Mouse (Mus musculus): Measurements from ENCODE around the gene Spata31d1a. TPM values are rescaled to one million over a fixed set of nuclear protein-coding genes. Genes with fewer than 3 reads are reported as not detected.

The Spata31d1a gene
- polyA plus RNA-seq, 1 experiment from 2014 or later = 0.13 TPM

Other genes with a start within 250 kb of the Spata31d1a start
- gene Agtpbp1, start 125.1 kb downstream of the Spata31d1a start, polyA plus RNA-seq (2015; fragmentation: Nextera tagmentation; extraction: Ambion mirVana) = 67.4 and 72.5 TPM in 2 replicates
- gene Naa35, start 125.1 kb downstream of the Spata31d1a start, polyA plus RNA-seq (2015; fragmentation: Nextera tagmentation; extraction: Ambion mirVana) = 123 and 131 TPM in 2 replicates
- gene Golm1, start 34.5 kb downstream of the Spata31d1a start, polyA plus RNA-seq (2015; fragmentation: Nextera tagmentation; extraction: Ambion mirVana) = 19.1 and 23.8 TPM in 2 replicates
- not detected in 2 replicates for gene 4921517D22Rik, start 16.2 kb downstream of the Spata31d1a start, polyA plus RNA-seq (2015; fragmentation: Nextera tagmentation; extraction: Ambion mirVana)
- not detected in 2 replicates for gene Spata31d1b, start 2.0 kb upstream of the Spata31d1a start, polyA plus RNA-seq (2015; fragmentation: Nextera tagmentation; extraction: Ambion mirVana)
- not detected in 2 replicates for gene Spata31d1d, start 21.4 kb upstream of the Spata31d1a start, polyA plus RNA-seq (2015; fragmentation: Nextera tagmentation; extraction: Ambion mirVana)
- 0.14 and 0.22 TPM in 2 replicates for gene 1700014D04Rik, start 36.4 kb upstream of the Spata31d1a start, polyA plus RNA-seq (2015; fragmentation: Nextera tagmentation; extraction: Ambion mirVana)
- 158 and 171 TPM in 2 replicates for gene Isca1, start 59.5 kb upstream of the Spata31d1a start, polyA plus RNA-seq (2015; fragmentation: Nextera tagmentation; extraction: Ambion mirVana)
- not detected in 2 replicates for gene Gm49354, start 71.9 kb upstream of the Spata31d1a start, polyA plus RNA-seq (2015; fragmentation: Nextera tagmentation; extraction: Ambion mirVana)
- 41.7 and 46.3 TPM in 2 replicates for gene Tut7, start 112.8 kb upstream of the Spata31d1a start, polyA plus RNA-seq (2015; fragmentation: Nextera tagmentation; extraction: Ambion mirVana)

All from neural tube, embryonic 15.5 days (tissue).